Mouse (Mus musculus) brain, embryonic 18.5 days (tissue): ENCODE measurements around the gene Acsbg2.

Experiments used
- DNase-seq: peaks from one replicate; pipeline ENCODE4 v3.0.0-alpha.2; 2012; ENCODE audit warnings: low read depth, low spot score

Gene Acsbg2

GRCm38 (mm10) chr17:56871767-56872166 lies 2.5 kb downstream of the Acsbg2 start:
- no peak for DNase-seq

- DNase-seq = no peak
These were observed 3.8 kb downstream of the Acsbg2 start for GRCm38 (mm10) chr17:56870287-56870953.

- DNase-seq = no peak
These were observed 4.7 kb downstream of the Acsbg2 start for GRCm38 (mm10) chr17:56869481-56869977.

GRCm38 (mm10) chr17:56866071-56866470 lies 8.2 kb downstream of the Acsbg2 start:
- DNase-seq = no peak

GRCm38 (mm10) chr17:56861197-56861596 lies 13.1 kb downstream of the Acsbg2 start:
- no peak for DNase-seq

GRCm38 (mm10) chr17:56858922-56859321 lies 15.3 kb downstream of the Acsbg2 start:
- no peak for DNase-seq

GRCm38 (mm10) chr17:56858216-56858615 lies 16.0 kb downstream of the Acsbg2 start:
- DNase-seq = no peak

- DNase-seq = no peak
These were observed 18.8 kb downstream of the Acsbg2 start for GRCm38 (mm10) chr17:56855421-56855820.

GRCm38 (mm10) chr17:56851167-56851566 lies 23.1 kb downstream of the Acsbg2 start:
- no peak for DNase-seq

GRCm38 (mm10) chr17:56849710-56850109 lies 24.5 kb downstream of the Acsbg2 start:
- no peak for DNase-seq

GRCm38 (mm10) chr17:56848785-56849184 lies 25.5 kb downstream of the Acsbg2 start:
- DNase-seq = no peak

- no peak for DNase-seq
These were observed 30.6 kb downstream of the Acsbg2 start for GRCm38 (mm10) chr17:56843678-56844077.

GRCm38 (mm10) chr17:56842173-56842572 lies 32.1 kb downstream of the Acsbg2 start:
- no peak for DNase-seq

GRCm38 (mm10) chr17:56840524-56840923 lies 33.7 kb downstream of the Acsbg2 start:
- DNase-seq = no peak

- DNase-seq = no peak
These were observed 37.9 kb downstream of the Acsbg2 start for GRCm38 (mm10) chr17:56836336-56836735.

- no peak for DNase-seq
These were observed 40.9 kb downstream of the Acsbg2 start for GRCm38 (mm10) chr17:56833381-56833780.

- no peak for DNase-seq
These were observed 41.3 kb downstream of the Acsbg2 start for GRCm38 (mm10) chr17:56832918-56833317.

- DNase-seq = peak; percentile 98
These were observed 43.0 kb downstream of the Acsbg2 start for GRCm38 (mm10) chr17:56831111-56831816.

GRCm38 (mm10) chr17:56830411-56831110 lies 43.7 kb downstream of the Acsbg2 start, which contains the start of gene Rfx2:
Rfx2 (minus strand) TSS chr17:56831013.
- no peak for DNase-seq

GRCm38 (mm10) chr17:56829795-56830194 lies 44.5 kb downstream of the Acsbg2 start:
- no peak for DNase-seq

GRCm38 (mm10) chr17:56829171-56829570 lies 45.1 kb downstream of the Acsbg2 start:
- DNase-seq = no peak

- DNase-seq = no peak
These were observed 47.5 kb downstream of the Acsbg2 start for GRCm38 (mm10) chr17:56826718-56827117.
